Mouse (Mus musculus) megakaryocyte, embryonic 14.5 days (primary cell): ENCODE data around the gene Tiparp.

Experiments used
- FLI1 ChIP-seq: IDR thresholded peaks from 2 replicates; pipeline ENCODE4 v1.6.1; 2012; ENCODE audit warnings: low read length, inconsistent platforms, mixed read lengths
- GATA1 ChIP-seq: IDR thresholded peaks from 3 replicates; pipeline ENCODE4 v1.6.1; 2012; ENCODE audit warnings: mixed read lengths, low read length, inconsistent platforms, borderline replicate concordance

DNA sequence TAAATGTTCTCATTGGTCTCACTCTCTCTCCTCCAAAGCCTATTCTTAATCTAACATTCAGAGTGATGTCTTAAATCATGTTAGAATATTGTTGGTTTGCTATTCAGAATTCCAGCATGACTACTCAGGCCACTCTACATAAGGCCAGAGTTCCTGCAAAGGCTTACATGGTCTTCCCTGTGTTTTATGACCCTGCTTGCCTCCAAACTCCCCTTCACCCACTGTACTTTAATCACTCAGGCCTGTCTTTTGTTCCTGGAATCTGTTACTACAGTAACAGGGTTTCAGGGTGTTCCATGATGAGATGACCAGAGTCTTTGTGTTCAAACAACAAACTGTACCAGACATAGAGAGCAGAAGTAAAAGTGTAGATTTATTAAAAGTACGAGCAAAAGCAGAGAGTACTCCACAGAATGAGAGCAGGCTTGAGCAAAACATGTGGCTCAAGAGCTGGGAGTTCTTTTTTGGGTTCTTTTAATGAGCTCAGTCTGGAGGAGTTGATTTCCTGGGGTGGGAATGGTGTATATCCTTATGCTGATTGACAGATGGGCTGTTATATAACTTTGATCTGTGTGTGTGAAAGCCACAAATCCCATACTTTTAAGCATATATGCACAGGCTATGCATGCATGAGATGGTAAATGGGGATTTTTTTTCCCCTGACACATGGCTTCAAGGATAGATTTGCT, 39.5 kb upstream of the Tiparp start:
- TF ChIP-seq GATA1, result no peak
- TF ChIP-seq FLI1, result no peak
